Mouse (Mus musculus) cerebellum, adult 11 months (tissue): ENCODE results near the gene Zfp36l2.
"Not testable (repeated sequence)": the region's sequence is repeated elsewhere in the genome, so short reads cannot be mapped to it uniquely, and the experiment has no call there.

Experiments
- DNase-seq: peaks from one replicate; pipeline ENCODE4 v3.0.0; 2022

The Zfp36l2 gene

DNA sequence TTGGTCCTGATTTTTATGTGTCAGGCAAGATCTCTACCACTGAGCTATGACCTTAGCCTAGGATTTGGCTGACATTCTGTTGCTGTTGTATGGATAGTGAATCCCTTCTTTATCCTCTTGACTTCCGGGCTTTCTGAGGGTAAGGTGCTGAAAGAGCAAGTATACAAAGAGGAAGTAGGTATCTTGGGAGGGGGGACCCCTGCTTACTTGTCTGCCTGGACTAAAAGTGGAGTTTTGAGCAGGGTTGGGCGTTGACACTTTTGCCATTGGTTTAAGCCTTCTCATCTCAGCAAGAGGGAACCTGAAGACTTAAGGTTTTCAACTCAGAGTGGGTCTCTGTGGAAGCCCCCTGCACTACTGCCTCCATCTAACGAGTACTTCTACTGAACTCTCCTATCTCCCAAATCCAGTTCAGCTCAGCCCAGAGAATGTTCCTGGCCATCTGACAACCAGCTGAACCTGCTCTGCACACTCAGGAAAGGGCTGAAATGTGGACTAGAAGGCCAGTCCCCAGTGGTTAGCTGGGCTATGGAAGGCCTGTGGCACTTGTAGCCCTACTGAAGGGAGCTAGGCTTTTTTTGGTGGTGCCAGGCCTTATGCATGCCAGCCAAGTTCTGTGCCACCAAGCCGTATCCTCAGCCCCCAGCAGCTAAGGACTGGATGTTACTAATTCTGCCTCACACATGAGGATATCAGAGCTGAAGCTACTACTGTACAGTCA, 6.7 kb upstream of the Zfp36l2 start:
- DNase-seq, result no peak

DNA sequence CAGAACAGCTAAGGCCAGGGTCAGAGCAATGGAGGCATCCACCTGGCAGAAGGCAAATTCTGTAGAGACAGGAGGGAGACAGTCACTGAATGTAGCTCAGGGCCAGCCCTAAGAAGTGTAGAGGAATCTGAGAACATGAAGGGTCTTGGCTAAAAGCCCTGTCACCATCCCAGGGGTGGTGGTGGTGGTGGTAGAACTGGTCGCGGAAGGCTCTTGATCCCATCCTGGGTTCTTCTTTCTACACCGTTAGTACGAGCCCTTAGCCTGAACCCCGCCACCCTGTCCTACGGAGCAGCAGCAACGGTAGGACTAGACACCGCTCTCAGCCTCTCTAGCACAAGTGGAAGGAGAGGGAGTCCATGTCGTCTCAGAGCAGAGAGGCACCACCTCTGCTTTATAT, 5.7 kb upstream of the Zfp36l2 start:
- no peak for DNase-seq

DNA sequence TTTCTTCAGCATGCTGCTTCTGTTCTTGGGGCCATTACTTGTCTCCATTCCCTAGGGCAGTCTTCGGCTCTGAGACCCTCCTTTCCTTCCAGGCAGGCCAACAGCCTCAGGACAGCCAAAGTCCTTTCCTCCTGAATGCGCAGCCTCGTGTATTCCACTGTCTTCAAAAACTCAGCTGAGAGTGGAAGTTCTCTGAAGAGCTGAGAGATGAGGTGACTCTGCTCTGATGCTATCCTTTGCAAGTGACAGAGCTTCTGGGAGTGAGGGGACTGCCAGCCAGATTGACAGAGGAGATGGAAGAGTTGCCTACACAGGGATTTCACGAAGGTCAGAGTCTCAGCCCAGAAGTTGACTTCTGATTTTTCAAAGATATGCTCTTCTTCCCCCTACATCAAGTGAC, 4.2 kb upstream of the Zfp36l2 start:
- DNase-seq, result no peak

DNA sequence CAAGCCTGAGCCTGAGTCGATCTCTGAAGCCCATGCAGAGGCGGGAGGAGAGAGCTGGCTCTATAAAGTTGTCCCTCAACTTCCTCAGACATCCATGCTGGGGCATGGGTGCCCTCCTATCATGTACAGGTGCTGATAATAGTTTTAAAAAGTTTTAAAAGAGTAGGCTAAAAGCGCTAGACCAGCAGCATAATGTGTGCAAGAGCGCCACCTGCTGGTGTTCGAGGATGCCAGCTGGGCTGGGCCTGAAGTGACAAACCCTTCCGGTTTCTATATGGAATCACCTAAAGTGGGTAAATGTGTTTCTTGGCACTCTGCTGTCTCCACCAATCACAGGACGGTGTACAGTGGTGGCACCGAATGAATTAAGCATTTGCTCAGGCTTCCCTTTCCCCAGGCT, 3.1 kb upstream of the Zfp36l2 start:
- peak; percentile 52 for DNase-seq

DNA sequence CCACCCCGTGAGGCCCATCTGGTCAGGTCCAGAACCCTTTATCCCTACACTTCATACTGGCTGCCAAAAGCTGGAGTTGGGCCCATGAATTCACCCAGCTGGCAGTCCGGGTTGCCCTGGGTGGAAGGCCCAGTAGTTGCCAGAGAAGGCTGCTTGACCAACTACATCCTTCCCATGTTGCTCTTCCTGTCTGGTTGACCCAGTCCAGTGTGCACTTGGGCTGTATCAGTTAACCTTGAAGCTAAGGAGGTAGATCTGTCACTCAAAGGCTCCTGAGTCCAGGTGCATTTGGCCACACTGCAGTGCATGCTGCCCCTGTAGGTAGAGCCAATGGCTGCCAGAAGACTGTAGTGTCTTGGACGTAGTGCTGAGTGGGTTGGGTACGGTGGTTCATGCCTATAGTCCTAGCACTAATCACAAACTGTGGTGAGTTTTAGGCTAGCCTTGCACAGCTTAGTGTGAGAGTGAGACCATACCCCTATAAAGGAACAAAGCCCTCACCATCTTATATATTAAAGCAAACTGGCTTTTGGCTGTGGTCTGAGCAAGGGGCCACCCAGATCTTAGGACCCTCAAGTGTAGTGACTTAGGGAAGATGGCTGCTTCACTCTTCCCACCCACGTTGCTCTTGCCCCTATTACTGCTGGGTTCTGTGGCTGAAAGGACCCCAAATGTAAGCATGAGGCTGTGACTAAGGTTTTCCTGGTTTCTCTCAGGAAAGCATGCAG, 1.5 kb upstream of the Zfp36l2 start:
- DNase-seq, result no peak

DNA sequence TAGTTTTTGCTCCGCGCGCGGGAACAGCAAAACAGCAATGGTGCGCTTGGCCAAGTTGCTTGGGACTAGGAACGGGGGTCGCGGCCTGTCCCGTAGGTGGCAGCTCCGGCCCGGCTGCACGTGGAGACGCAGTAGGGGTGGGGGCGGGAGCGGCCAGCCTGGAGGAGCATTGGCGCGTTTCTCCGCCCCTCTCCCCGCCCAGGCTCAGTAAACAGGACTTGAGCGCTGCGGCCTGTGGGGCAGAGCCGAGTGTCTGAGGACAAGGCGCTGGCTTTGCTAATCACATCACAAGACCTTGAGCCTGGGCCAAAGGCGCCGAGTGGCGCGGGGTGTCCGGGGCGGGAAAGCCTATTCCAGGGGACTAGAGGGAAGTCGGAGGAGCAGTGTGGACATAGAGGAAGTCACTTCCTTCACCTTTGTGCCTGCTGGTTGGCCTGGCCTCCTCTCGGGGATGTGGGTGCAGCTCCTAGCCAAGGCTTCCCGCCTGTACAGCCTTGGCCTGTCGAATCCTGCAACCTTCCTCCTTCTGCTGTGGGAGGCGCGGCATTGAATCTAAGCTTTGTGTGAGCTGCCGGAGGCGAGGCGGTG, 721 bp upstream of the Zfp36l2 start:
- DNase-seq, result peak; percentile 54

DNA sequence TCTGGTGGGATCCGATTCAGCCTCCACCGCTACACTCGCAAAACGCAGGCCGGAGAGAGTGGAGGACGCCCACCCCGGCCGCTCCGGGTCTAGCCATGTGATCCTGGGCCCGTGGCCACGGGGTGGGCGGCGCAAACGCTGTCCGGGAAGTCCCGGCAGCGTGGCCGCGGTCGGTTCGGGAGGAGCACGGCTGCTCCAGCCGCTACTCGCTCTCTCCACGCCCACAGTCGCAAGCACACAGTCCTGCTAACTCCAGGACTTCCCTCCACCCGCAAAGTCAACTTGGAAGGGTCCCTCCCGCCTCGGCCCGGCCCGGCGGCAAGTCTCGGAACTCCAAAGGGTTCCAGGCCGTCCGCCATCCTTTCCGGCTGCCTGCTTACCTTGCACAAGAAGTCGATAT, 483 bp downstream of the Zfp36l2 start:
- DNase-seq, result not testable (repeated sequence)

DNA sequence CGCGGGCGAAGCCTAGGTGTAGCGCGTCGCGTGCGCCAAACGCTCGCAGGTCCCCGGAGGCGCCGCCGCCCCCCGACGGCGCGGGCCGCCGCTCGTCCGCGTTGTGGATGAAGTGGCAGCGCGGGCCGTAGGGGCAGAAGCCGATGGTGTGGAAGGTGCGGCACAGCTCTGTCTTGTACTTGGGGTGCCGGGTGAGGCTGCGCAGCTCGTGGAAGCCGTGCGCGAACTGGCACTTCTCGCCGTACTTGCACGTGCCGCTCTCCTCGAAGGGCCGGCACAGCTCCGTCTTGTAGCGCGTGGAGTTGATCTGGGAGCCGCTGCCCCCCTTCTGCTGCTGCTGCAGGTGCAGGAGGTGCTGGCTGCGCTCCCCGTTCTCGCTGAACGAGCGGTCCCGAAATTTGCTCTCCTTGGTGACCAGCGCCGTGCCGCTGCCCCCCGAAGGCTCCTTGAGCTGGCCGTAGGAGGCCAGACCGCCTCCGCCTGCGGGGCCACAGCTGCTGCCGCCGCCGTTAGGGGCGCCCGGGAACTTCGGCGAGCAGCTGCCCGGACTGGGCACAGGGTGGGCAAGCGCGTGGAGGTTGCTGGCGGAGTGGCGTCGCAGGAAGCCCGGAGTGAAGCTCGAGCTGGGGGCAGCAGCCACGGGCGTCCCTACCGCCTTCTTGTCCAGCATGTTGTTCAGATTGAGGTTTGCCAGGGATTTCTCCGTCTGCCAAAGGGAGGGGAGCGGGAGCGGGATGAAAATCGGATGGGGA, 1.1 kb downstream of the Zfp36l2 start:
- DNase-seq, result no peak

DNA sequence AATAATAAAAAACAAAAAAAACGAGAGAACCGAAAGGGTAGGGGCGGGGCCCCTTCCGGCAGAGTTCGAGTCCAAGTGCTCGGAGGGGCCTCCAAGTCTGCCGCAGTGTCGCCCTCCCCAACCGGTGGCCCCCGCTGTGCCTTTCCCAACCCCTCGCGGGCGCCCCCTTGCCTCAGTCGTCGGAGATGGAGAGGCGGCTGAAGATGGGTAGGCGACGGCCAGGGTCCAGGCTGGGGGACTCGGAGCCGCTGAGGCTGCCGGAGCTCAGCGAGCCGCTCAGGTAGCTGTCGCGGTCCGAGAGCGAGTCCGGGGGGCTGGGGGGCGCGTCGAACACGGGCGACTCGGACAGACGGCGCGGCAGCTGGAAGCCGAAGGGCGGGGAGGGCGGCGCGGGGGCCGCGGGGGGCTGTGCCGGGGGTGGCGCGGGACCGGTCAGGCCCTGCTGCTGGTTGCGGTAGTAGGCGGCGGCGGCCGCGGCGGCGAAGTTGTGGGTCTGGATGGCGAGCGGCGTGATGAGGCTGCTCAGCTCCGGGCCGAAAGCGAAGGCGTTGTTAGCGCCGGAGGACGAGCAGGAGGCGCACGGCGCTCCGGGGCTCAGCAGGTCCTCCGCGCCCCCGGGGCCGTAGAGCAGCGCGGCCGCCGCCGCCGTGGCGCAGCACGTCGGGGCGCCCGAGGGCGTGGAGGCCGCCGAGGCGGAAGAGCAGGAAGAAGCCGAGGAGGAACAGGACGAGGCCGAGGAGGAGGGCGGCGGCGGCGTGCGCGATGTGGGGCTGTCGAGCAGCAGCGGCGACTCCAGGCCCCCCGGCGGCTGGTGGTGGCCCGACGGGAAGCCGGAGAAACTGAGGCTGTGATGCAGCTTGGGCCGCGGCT, 1.9 kb downstream of the Zfp36l2 start:
- no peak for DNase-seq

DNA sequence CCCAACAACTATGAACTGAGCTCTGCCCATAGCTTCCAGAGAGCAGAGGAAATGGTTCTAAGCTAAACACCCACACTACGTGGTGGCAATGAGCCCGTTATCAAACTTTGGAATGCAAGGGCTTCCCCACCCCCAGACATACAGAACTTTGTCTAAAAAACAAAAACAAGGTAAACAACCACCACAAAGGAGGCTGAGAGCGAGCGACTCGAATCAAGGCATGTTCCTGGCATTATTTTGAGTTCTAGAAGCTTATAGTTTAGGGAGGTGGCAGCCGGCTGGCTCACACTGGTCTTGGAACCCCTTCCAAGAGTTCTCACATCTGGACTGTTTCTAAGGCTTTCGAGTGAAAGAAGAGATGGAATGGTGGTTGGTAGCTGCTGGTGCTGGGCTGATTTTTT, 2.7 kb downstream of the Zfp36l2 start:
- no peak for DNase-seq

DNA sequence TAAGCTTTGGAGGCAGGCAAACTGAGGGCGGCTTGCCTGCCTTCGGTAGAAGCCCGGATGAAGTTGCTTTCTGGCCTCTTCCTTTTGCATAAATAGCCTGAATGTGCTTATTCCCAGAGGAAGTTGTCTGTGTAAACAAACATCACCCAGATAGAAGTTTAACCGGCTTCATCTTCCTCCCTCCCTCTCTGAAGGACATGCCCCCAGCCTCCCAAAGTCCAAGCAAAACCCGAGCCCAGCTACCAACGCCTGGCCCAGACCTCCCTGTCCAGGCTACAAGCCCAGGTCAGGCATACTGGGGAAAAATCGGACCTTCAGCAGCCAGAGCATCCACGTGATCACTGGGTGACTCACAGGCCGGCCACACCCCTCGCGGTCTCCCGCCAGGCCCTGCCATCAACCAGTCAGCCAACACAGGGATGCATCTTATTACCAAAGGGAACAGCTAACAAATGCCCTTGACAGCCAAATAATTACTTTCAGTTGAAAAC, 4.4 kb downstream of the Zfp36l2 start:
- DNase-seq, result peak; percentile 31

DNA sequence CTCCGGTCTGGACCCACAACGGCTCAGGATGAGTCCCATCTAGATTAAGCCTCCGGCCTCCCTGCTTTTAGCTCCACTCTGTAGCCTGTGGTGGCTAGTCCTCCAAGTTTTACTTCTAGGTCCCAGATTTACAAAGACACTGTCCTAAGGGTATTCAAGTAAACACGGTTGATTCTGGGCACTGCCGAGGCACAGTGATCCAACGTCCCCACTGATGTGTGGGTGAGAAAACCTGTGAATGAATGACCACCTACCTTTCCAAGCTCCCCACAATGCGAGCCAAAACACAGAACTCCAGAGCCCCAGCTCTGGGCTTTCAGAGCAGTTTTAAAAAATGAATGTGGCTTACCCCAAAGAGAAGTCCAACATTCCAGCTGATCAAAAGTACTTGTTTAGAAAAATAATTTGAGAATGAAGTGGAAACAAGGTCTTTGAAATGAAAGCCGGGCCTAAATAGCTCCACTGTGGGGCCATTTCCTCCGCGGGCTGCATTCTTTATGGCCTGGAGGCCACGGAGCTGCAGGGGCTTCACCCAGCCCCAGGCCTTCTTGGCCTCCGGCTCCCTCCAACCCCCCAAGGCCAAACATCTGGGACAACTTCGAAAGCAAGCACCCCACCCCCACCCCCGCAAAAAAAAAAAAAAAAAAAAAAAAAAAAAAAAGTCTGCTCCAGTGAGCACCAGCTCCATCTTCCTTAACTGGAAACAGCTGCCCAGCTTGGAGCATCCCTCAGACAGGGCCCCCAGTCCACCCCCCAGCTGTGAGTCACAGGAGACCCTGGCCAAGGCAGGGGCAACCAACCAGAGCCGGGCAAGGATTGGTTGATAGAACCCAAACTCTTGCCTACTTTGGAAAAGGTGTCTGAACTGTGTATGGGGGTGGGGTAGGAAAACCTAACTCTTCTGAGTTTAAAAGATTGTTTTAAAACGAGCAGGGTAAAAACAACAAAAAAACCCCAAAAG, 5.2 kb downstream of the Zfp36l2 start:
- DNase-seq, result no peak

DNA sequence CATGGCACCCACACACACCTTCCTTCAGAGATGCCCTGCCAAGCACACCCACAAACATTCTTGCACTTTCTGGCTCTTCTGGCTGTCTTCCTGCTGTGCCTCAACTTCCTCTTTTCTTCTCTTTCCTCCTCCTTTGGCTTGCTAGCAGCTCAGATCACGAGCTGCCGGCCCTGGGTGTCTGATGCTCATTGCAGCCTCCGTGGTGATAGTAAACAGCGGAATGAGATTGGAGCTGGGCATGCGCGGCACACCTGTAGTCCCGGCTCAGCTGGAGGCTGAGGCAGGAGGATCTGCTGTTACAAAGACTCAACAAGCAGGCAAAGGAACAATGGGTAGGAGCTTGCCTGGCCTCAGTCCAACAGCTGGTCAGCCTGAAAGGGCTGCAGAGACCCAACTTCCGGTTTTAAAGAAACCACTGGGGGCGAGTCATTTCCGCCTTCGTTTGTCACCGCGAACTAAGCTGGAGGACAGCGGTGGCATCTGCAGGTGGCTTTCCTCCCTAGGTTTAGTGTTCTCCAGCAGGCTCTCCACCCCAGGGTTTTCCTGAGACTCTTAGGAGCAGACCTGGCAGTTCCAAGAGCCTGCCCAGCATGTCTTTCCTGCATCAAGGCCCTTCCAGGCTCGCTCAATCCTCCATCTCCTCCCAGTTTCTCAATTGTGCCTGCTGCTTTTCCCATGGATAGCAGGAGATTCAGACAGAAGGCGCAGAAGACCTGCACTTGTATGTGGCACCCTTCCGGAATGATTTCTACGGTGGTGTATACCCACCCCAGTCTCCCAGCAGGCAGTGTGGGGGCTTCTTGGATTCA, 6.0 kb downstream of the Zfp36l2 start:
- DNase-seq, result no peak

DNA sequence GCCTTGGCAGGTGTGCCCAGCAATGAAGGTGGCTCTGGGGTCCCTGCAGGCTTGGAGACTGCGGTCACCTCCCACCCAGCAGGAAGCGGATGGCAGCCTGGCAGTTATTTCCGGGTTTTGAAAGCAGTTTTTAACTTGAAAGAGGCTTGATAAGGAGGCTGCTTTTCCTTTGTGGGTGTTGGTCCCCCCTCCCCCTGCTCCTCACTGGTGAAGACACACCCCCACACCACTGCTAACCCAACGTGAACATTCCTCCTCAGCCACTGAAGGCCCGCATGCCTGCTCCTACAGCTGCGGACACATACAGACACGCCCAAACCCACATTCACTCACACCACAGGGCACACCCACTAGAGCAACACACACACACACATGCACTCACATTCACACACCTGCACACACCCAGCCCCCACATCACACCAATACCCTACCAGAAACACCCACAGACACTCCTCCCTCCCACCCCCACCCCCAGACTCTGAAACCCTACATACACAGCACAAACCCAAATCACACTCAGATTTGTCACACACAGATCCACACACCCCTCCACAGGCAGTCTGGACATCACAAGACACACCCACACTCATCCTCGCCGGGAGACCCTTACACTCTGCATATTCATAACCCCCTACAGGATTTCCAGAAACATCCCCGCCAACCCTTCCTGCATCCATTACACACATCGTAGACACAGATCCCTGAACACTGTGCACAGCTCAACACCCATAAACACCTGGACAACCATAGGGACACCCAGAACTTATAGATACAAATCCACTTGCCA, 6.8 kb downstream of the Zfp36l2 start:
- no peak for DNase-seq

DNA sequence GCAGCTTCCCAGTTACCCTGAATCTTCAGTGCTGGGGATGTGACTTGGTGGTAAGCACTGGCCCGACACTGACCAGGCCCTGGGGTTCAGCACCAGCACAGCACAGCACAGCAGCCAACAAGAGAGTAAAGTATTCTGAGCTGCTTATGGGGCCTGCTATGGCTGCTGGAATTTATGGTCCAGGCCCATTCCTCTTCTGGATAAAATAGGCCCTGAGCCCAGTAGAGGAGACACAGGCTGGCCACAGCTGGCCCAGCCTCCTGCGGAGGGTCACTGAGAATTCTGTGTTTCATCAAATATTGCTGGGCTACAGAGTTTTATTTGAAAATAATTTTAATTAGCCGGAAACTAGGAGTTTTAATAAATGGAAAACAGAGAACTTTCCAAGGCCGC, 7.8 kb downstream of the Zfp36l2 start:
- DNase-seq, result no peak

DNA sequence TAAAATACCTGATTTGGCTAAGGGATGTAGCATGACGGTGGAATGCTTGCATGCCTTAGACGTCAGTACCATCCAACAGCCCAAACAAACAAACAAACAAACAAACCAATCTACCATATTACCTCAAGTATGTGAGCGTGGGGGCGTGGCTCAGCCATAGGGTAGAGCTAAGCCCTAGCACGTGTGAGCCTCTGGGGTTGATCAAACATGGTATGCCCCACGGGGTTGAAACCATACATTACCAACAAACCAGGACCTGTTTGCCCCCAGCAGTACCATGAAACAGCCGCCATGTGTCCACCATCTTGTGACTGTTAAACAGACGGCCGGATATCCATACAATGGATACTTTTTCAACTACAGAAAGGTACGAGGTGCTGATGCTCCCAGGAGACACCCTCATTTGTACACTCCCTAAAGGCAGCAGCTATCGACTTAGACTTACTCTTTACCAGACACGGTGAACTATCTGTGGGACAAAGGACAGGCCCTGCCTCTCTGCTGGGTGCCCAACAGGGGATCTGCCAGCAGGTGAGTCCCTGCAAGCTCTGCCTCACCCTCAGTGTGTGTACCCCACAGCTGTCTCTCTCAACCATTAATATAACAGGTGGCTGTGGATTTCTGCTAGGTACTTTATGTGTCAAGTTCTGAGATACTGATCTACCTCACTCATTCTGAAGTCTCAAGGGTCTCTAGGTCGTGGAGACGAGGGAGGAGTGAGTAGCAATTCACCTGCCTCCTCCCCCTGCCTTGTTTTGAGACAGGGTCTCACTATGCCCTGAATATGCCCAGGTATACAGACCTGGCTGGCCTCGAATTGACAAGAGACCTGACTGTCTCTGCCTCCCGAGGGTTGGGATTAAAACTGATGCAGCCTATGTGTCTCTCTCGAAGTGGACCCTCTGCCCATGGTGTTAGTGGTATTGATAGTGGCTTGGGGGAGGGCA, 8.4 kb downstream of the Zfp36l2 start:
- no peak for DNase-seq

DNA sequence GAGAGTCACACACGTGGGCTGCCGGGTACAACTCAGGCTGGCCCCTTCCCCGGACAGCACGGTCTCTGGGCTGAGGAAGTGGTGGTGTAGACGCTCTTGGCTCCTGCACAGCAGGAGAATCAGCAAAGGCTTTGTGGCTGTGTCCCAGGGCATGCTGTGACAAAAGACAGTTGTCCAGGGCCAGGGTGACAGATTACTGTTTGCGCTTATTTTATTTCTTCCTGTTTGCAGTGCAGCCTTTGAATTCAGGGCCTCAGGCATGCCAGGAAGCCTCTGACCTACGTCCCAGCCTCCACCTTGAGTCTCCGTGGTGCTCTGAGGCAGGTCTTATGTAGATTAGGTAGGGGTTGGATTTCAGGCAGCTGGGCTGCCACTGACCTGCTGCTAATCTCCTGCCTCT, 10.3 kb downstream of the Zfp36l2 start:
- DNase-seq, result no peak

DNA sequence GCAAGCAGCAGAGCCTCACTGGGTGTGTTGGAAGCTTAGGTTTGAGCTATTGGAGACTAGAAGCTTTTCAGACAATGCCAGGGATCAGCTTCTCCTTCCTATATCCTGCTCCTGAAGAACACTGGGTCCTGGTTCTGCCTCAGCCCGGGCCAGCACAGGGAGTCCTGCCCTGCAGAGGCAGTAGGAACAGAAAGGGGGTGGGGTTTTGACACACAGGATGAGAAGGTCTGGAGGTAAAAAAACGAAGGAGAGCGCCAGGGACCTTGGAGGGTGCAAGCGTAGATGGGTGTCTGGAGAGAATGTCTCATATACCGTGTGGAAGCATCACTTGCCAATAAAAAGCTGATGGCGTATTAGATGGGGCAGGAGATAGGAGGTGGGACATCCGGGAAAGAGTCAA, 11.3 kb downstream of the Zfp36l2 start:
- no peak for DNase-seq
